Mouse (Mus musculus) liver, postnatal 0 days (tissue): Measurements from ENCODE around the gene Nfatc3.

Experiments
- CTCF ChIP-seq: sonication (generic); IDR thresholded peaks from 2 replicates; pipeline ENCODE4 v1.5.1; 2016; ENCODE audit warnings: antibody characterized with exemption, low read depth
- EP300 ChIP-seq: IDR thresholded peaks from 2 replicates; pipeline ENCODE4 v1.6.1; 2016; ENCODE audit warnings: antibody characterized with exemption, low read depth, mild to moderate bottlenecking

DNA sequence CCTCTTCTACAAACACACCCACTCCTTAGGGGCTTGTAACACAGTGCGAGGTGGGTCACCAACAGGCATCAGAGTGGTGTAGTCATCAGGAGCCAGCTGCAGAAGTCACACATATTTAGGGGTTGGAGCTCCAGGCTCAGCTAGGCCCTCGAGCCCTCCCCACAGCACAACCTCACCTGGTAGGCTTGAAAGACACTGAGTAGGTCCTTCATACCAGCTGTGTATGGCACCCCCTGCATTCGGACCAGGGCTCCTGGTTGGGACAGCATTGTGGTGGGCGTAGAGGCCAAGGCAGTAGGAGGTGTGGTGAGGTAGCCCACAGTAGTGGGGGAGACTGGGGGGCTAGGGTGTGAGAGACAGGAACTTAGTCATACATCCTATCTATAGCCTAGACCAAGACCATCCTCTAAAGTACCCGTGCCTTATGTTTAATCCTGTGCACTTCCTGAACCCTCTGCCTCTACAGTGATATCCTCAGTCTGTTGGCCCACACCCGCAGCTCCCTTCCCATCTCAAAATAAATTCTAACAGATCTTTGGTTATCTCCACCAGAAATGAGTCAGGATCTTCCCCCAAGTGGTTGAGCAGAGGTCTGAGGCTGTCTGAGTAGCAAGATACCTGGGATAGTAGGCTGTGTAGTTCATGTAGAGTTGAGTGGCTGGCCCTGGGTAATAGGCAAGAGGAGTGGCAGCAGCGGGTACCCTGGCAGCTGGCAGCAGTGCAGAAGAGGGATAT is 73.0 kb downstream of the Nfatc3 start:
- TF ChIP-seq CTCF (no peak), EP300 (no peak)
